Mouse (Mus musculus) neural tube, embryonic 14.5 days (tissue): Measurements from ENCODE around the gene Sept5. TPM values are rescaled to one million over a fixed set of nuclear protein-coding genes. Genes with fewer than 3 reads are reported as not detected.

ENCODE experiments used
- ATAC-seq: fragments of 200-750 bp; cut with Nextera tagmentation; 2 replicates; pipeline ENCODE4 v1.8.0; 2017; ENCODE audit warnings: low read depth, mild to moderate bottlenecking, moderate TSS enrichment, moderate library complexity
- H3K27ac ChIP-seq: fragments of 300-500 bp; sonication (generic); 2 replicates; pipeline ENCODE4 v1.5.1; 2014; ENCODE audit warnings: low read depth, mild to moderate bottlenecking, control low read depth, low read length, moderate library complexity, mixed read lengths
- H3K27me3 ChIP-seq: fragments of 300-500 bp; sonication (generic); 2 replicates; pipeline ENCODE4 v1.6.1; 2014; ENCODE audit warnings: low read length; ENCODE audit not compliant: control insufficient read depth, insufficient read depth
- H3K36me3 ChIP-seq: fragments of 300-500 bp; sonication (generic); 2 replicates; pipeline ENCODE4 v1.6.1; 2014; ENCODE audit warnings: low read length, mixed read lengths; ENCODE audit not compliant: control insufficient read depth, insufficient read depth
- H3K4me1 ChIP-seq: fragments of 300-500 bp; sonication (generic); 2 replicates; pipeline ENCODE4 v1.6.1; 2014; ENCODE audit warnings: low read length; ENCODE audit not compliant: control insufficient read depth, insufficient read depth
- H3K4me2 ChIP-seq: fragments of 300-500 bp; sonication (generic); 2 replicates; pipeline ENCODE4 v1.6.1; 2014; ENCODE audit warnings: mild to moderate bottlenecking, low read depth, low read length, control low read depth
- H3K4me3 ChIP-seq: fragments of 300-500 bp; sonication (generic); 2 replicates; pipeline ENCODE4 v1.5.1; 2014; ENCODE audit warnings: low read depth, low read length, control low read depth, mixed read lengths
- H3K9ac ChIP-seq: fragments of 300-500 bp; sonication (generic); replicated peaks from 2 replicates; pipeline ENCODE4 v1.6.1; 2014; ENCODE audit warnings: low read depth, mild to moderate bottlenecking, control low read depth, low read length, mixed read lengths
- H3K9me3 ChIP-seq: fragments of 300-500 bp; sonication (generic); 2 replicates; pipeline ENCODE4 v1.6.1; 2016; ENCODE audit warnings: low read length; ENCODE audit not compliant: control insufficient read depth
- WGBS: fragments of 180-500 bp; shearing (Covaris S2); extraction: QIAGEN DNeasy Blood & Tissue Kit; methylation state at CpG from one replicate; pipeline ENCODE4 v1.1.7; 2014; 5-methylcytosine and 5-hydroxymethylcytosine counted together
- polyA plus RNA-seq: library from polyadenylated mRNA; unstranded; fragments of >200 nt; fragmentation: Nextera tagmentation; extraction: Ambion mirVana; gene quantifications from 2 replicates; pipeline ENCODE4 v1.2.1, GENCODE M21; 2014

Gene Sept5
- polyA plus RNA-seq, 1 experiment from 2014 or later, result 179 TPM

GRCm38 (mm10) chr16:18584901-18585510, 44.7 kb downstream of the Sept5 start:
- no peak overlapping the region for H3K4me3 ChIP-seq
- no peak overlapping the region for H3K9ac ChIP-seq
- ATAC-seq, result no peak

DNA sequence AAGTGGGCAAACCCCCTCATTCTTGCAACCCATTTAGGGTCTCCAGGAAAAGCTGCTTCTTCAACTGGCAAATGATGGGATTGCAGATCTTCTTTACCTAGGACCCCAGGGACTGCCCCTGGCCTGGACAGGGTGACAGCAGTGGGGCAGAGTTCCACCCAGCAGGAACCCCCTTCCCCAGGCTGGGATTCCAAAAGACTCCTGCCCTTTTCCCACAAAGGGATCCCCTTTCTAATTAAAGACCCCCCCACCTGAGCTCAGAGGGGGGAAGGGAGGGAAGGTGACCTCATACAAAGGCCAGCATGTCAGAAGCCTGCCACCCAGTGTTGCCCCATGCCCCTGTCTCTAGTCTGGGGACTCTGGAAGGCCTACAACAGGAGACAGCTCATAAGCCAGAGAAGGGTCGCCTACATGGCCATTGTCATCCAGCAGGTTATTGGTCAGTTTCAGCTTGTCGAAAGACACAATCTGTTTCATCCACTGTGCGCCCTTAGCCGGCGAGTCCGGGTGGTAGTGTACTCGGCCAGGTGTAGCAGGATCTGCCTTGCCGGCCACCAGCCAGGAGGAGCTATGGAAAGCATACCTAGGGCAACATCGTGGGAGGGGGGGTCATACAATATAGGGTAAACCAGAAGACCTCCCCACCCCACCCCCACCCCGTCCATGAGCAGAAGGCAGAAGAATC, 45.9 kb downstream of the Sept5 start:
- ATAC-seq, result no peak
- Histone ChIP-seq H3K9ac (no peak overlapping the region), H3K27me3 (peaks cover 88% of the 10 kb centered on the region), H3K4me3 (no peak overlapping the region), H3K4me1 (peaks cover 14% of the 10 kb centered on the region), H3K36me3 (no peaks in the 10 kb centered on the region), H3K9me3 (no peaks in the 10 kb centered on the region), H3K27ac (no peak overlapping the region), H3K4me2 (no peak overlapping the region)
- 5% methylated on average over 10 of the region's 10 CpGs for WGBS

More at GRCm38 (mm10) chr16:18584901-18585510, 44.7 kb downstream of the Sept5 start:
- Histone ChIP-seq H3K4me1 (peaks cover 14% of the 10 kb centered on the region), H3K27me3 (peaks cover 91% of the 10 kb centered on the region), H3K27ac (no peak overlapping the region), H3K36me3 (no peaks in the 10 kb centered on the region), H3K9me3 (no peaks in the 10 kb centered on the region), H3K4me2 (no peak overlapping the region)
- 7% methylated on average over 10 of the region's 10 CpGs for WGBS

DNA sequence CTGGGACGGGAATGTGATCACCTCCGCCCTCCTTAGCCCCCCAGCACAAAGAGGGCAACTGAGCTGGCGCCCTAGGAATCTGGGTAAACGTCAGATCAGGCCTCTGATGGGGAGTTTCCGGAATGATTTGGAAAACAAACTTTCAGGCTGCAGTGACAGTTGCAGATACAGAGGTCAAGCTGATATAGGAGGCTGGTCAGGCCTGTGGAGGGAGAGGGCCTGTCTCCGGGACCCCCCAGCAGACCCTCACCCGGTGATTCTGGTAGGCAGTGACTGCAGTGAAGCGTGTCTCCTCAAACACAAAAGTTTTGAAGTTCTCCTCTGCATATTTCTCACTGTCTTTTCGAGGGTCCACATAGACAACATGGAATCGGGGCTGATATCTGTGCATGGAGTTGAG, 46.6 kb downstream of the Sept5 start:
- Histone ChIP-seq H3K36me3 (no peaks in the 10 kb centered on the region), H3K27me3 (peaks cover 86% of the 10 kb centered on the region), H3K4me3 (no peak overlapping the region), H3K4me2 (no peak overlapping the region), H3K9me3 (no peaks in the 10 kb centered on the region), H3K4me1 (peaks cover 14% of the 10 kb centered on the region), H3K27ac (no peak overlapping the region), H3K9ac (no peak overlapping the region)
- ATAC-seq, result no peak
- WGBS, result 6% methylated on average over 10 of the region's 10 CpGs

DNA sequence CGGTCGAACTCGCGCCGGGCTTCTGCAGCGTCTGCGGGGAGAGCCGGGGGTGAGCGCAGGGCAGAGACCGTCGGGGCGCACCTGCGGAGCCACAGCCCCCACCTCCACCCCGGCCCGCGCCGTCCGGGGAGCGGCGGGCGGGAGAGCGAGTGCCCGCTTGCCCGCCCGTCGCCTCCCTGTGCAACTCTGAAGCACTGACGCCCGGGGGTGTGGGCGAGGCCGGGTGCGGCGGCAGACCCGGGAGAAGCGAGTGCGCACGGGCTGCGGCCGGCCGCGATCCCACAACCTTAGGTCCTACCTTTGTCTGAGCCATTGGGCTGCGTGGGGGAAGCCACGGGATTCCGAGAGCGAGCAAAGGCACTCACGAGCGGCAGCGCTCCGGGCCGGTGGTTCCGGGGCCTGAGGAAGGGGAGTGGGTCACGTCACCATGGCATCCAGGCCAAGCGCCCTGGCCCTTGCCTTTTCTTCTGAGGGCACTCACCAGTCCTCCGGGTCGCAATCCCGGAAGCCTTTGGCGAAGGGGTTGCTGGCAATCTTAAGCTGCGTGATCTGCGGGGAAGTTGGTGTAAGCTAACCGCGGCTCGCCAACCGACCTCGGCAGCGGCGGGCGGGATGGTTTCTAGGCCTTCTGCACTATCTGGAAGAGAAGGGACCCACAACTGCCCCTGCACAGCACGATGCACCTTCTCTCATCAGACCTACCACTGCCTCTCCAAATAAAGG, 47.2 kb downstream of the Sept5 start:
- Histone ChIP-seq H3K9ac (no peak overlapping the region), H3K4me2 (peak overlapping the region; percentile 49; the same call in 1 of the 2 replicates), H3K4me3 (peak overlapping the region; percentile 34), H3K36me3 (no peaks in the 10 kb centered on the region), H3K9me3 (no peaks in the 10 kb centered on the region), H3K27ac (no peak overlapping the region), H3K27me3 (peaks cover 82% of the 10 kb centered on the region), H3K4me1 (peaks cover 10% of the 10 kb centered on the region)
- ATAC-seq, result no peak
- WGBS, result 2% methylated on average over 41 of the region's 67 CpGs

DNA sequence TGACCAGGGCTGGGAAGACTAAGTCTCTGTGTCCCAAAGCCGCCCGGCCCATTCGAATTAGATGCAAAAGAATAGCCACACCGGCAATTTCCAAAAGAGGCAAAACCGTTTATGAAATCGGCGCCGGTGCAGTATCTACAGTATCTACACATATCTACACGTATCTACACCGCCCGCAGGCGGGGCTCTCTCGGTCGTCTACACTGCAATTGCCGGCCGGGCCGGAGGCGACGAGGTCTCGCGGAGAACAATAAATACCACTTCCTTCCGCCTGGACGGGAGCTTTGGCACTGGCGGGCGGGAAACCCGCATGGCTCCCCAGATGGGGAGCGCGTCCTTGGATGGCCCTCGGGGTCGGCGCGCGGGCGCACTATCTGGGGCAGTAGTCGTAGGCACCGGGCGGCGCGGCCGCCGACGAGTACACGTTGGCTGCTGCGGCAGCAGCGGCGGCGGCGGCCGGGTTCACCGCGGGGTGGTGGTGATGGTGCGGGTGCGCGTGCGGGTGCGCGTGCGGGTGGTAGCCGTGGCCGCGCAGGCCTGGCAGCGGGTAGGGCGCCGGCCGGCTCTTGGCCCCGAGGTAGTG, 48.0 kb downstream of the Sept5 start:
- peaks cover 77% of the 10 kb centered on the region for H3K27me3 ChIP-seq
- under 1% methylated on average over 66 of the region's 66 CpGs for WGBS
- H3K4me3 ChIP-seq, result peak overlapping the region; percentile 34
- peaks cover 9% of the 10 kb centered on the region for H3K4me1 ChIP-seq
- H3K4me2 ChIP-seq, result peak overlapping the region; percentile 49
- no peak overlapping the region; the same call in 1 of the 2 replicates for H3K9ac ChIP-seq
- ATAC-seq, result peak; percentile 47; the same call in 1 of the 2 replicates
- no peaks in the 10 kb centered on the region for H3K9me3 ChIP-seq
- no peaks in the 10 kb centered on the region for H3K36me3 ChIP-seq
- H3K27ac ChIP-seq, result no peak overlapping the region

DNA sequence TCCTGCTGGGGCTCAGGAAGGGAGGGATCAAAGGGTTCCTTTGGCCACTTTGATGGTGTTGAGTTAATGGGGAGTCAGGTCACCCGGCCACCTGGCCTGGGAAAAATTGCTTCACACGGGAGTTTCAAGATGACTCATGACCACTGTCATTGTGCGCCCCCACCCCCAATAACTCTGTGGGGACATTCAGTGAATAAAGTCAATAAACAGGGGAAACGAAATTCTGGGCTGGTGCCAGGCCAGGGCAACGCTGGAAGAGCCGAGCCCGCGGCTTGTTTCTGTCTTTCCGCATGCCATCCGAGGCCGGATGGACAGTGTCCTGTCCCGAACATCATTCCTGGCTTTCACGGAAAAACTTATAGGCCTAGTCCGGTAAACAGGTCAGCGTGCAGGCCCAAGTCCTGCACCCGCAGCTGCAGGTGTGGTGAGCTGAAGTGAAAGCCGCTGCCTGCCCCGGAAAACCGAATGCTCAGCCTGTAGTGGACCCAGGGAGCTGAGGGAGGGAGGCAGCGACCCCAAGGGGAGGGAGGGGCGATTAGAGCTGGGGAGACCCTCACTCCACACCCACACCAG, 48.6 kb downstream of the Sept5 start:
- Histone ChIP-seq H3K4me2 (peak overlapping the region; percentile 49; the same call in 1 of the 2 replicates), H3K9ac (no peak overlapping the region), H3K4me3 (peak overlapping the region; percentile 34; the same call in 1 of the 2 replicates), H3K27me3 (peaks cover 72% of the 10 kb centered on the region), H3K9me3 (no peaks in the 10 kb centered on the region), H3K27ac (no peak overlapping the region), H3K4me1 (peaks cover 3% of the 10 kb centered on the region; the same call in 1 of the 2 replicates), H3K36me3 (no peaks in the 10 kb centered on the region)
- no peak for ATAC-seq
- under 1% methylated on average over 21 of the region's 21 CpGs for WGBS

DNA sequence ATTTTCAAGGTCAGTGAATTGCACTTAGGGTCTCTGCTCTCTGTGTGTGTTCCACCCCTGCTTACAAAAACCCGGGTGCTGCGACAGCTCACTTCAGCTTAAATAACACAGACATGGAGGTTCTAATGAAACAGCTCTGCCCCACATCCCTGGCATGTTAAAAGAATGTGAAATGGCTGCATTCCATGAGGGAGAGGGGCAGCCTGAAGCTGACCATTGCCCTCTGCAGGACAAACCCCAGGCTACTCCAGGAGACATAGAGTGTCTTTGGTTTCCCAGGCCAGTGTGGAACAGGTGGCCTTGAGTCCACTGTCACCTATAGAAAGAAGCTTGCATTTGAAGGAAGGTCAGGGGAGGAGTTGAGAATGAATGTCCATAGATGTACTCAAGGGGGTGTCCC, 49.4 kb downstream of the Sept5 start:
- peaks cover 3% of the 10 kb centered on the region; the same call in 1 of the 2 replicates for H3K4me1 ChIP-seq
- H3K27ac ChIP-seq, result no peak overlapping the region
- H3K27me3 ChIP-seq, result peaks cover 66% of the 10 kb centered on the region
- no peak overlapping the region for H3K4me2 ChIP-seq
- no peak overlapping the region for H3K9ac ChIP-seq
- no peaks in the 10 kb centered on the region for H3K36me3 ChIP-seq
- no peaks in the 10 kb centered on the region for H3K9me3 ChIP-seq
- H3K4me3 ChIP-seq, result no peak overlapping the region
- ATAC-seq, result no peak
- 26% methylated on average over 2 of the region's 2 CpGs for whole genome bisulfite sequencing

GRCm38 (mm10) chr16:18577599-18578160, 52.1 kb downstream of the Sept5 start:
- H3K4me3 ChIP-seq, result no peak overlapping the region
- H3K9ac ChIP-seq, result no peak overlapping the region
- 12% methylated on average over 5 of the region's 5 CpGs for WGBS
- peaks cover 41% of the 10 kb centered on the region for H3K27me3 ChIP-seq
- H3K9me3 ChIP-seq, result no peaks in the 10 kb centered on the region
- peaks cover 3% of the 10 kb centered on the region; the same call in 1 of the 2 replicates for H3K4me1 ChIP-seq
- H3K27ac ChIP-seq, result no peak overlapping the region
- H3K36me3 ChIP-seq, result no peaks in the 10 kb centered on the region
- no peak overlapping the region for H3K4me2 ChIP-seq
- ATAC-seq, result no peak
